Mouse (Mus musculus) frontal cortex, postnatal 36 days (tissue): ENCODE results near the gene Gfm2.
A peak's percentile ranks its signal among the peaks of the same experiment; 100 is the strongest.
"Not testable (repeated sequence)": the region's sequence is repeated elsewhere in the genome, so short reads cannot be mapped to it uniquely, and the experiment has no call there.

Experiments
- DNase-seq, 2 experiments: peaks; one replicate each; pipeline ENCODE4 v3.0.0; 2022; ENCODE audit warnings: low spot score in 2 of 2

Gene Gfm2

GRCm38 (mm10) chr13:97137466-97138400 lies at the start of gene Gfm2, which contains the start of gene Nsa2:
TSS of gene Gfm2 (plus strand) at chr13:97137937.
TSS of gene Nsa2 (minus strand) at chr13:97137937.
- DNase-seq = peak; percentile 92 to 95

- DNase-seq = no peak
Observed at GRCm38 (mm10) chr13:97088183-97088582, 49.6 kb upstream of the Gfm2 start.

- DNase-seq = no peak
Observed at GRCm38 (mm10) chr13:97095726-97096125, 42.0 kb upstream of the Gfm2 start.

- peak; percentile 42 to 78 for DNase-seq
Observed at GRCm38 (mm10) chr13:97099187-97099852, 38.4 kb upstream of the Gfm2 start, which contains the start of gene Gm6169. TSS of gene Gm6169 (minus strand) at chr13:97099237.

- DNase-seq = no peak
Observed at GRCm38 (mm10) chr13:97104996-97105395, 32.7 kb upstream of the Gfm2 start.

- not testable (repeated sequence) for DNase-seq
Observed at GRCm38 (mm10) chr13:97107721-97108120, 30.0 kb upstream of the Gfm2 start.

GRCm38 (mm10) chr13:97109046-97109445 lies 28.7 kb upstream of the Gfm2 start:
- DNase-seq = no peak

GRCm38 (mm10) chr13:97121341-97121740 lies 16.4 kb upstream of the Gfm2 start:
- no peak for DNase-seq

- not testable (repeated sequence) for DNase-seq
Observed at GRCm38 (mm10) chr13:97129654-97130053, 8.1 kb upstream of the Gfm2 start.

- DNase-seq = not testable (repeated sequence)
Observed at GRCm38 (mm10) chr13:97130413-97130812, 7.3 kb upstream of the Gfm2 start.

- not testable (repeated sequence) for DNase-seq
Observed at GRCm38 (mm10) chr13:97138404-97138931, 731 bp downstream of the Gfm2 start.

- DNase-seq = no peak
Observed at GRCm38 (mm10) chr13:97142321-97142720, 4.6 kb downstream of the Gfm2 start.

GRCm38 (mm10) chr13:97145834-97146233 lies 8.1 kb downstream of the Gfm2 start:
- DNase-seq = no peak

GRCm38 (mm10) chr13:97175520-97176264 lies 38.0 kb downstream of the Gfm2 start:
- DNase-seq = no peak

- no peak for DNase-seq
Observed at GRCm38 (mm10) chr13:97176731-97177130, 39.0 kb downstream of the Gfm2 start.

- DNase-seq = no peak
Observed at GRCm38 (mm10) chr13:97178943-97179342, 41.2 kb downstream of the Gfm2 start.

- DNase-seq = no peak
Observed at GRCm38 (mm10) chr13:97180113-97180828, 42.5 kb downstream of the Gfm2 start.

- no peak for DNase-seq
Observed at GRCm38 (mm10) chr13:97182821-97183220, 45.1 kb downstream of the Gfm2 start.

GRCm38 (mm10) chr13:97184168-97184567 lies 46.4 kb downstream of the Gfm2 start:
- no peak for DNase-seq

- DNase-seq = no peak
Observed at GRCm38 (mm10) chr13:97184656-97185055, 46.9 kb downstream of the Gfm2 start.

GRCm38 (mm10) chr13:97186346-97186745 lies 48.6 kb downstream of the Gfm2 start:
- no peak for DNase-seq
